Mouse (Mus musculus) gastrocnemius, postnatal 14 days (tissue): Measurements from ENCODE around the gene Pf4. TPM values are rescaled to one million over a fixed set of nuclear protein-coding genes. Genes with fewer than 3 reads are reported as not detected.
"Not testable (repeated sequence)": the region's sequence is repeated elsewhere in the genome, so short reads cannot be mapped to it uniquely, and the experiment has no call there.

Experiments
- DNase-seq: peaks from one replicate; pipeline ENCODE4 v3.0.0; 2021; ENCODE audit warnings: mixed read lengths
- intact Hi-C: fragments of 180-260 bp; cut with DNase I; formaldehyde crosslinking; loops from one replicate; pipeline ENCODE4 v1.15.1; 2025; ENCODE audit warnings: low total_unique reads
- microRNA-seq, 2 experiments: library from miRNA; unstranded; fragments of <30 nt; microRNA quantifications; one replicate each; pipeline ENCODE4 v1.2.0; 2021
- total RNA-seq, 2 experiments: library from RNA; stranded (reverse); gene quantifications; 2 replicates each; pipeline ENCODE4 v1.2.3; 2021

Gene Pf4
- total RNA-seq, 2 experiments from 2014 or later, result 18.7 to 23.7 TPM

DNA sequence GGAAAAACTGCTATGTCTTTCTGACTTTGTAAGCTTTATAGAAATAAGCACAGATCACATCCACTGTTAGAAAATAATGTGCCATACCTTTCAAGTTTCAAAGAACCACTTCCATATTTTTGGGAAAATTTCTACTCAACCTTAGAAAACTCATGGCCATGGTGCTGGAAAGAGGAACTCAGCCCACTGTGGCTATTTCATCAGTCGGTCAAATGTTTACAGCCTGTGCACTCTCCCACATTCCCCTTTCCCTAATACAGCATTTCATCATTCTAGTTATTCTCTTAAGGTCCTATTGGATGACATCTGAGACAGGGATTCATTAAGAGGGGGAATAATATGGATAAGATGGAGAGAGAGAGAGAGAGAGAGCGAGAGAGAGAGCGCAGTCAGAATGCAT lies 11.5 kb downstream of the Pf4 start:
- DNase-seq, result no peak
- intact Hi-C loops, result no loop called here

DNA sequence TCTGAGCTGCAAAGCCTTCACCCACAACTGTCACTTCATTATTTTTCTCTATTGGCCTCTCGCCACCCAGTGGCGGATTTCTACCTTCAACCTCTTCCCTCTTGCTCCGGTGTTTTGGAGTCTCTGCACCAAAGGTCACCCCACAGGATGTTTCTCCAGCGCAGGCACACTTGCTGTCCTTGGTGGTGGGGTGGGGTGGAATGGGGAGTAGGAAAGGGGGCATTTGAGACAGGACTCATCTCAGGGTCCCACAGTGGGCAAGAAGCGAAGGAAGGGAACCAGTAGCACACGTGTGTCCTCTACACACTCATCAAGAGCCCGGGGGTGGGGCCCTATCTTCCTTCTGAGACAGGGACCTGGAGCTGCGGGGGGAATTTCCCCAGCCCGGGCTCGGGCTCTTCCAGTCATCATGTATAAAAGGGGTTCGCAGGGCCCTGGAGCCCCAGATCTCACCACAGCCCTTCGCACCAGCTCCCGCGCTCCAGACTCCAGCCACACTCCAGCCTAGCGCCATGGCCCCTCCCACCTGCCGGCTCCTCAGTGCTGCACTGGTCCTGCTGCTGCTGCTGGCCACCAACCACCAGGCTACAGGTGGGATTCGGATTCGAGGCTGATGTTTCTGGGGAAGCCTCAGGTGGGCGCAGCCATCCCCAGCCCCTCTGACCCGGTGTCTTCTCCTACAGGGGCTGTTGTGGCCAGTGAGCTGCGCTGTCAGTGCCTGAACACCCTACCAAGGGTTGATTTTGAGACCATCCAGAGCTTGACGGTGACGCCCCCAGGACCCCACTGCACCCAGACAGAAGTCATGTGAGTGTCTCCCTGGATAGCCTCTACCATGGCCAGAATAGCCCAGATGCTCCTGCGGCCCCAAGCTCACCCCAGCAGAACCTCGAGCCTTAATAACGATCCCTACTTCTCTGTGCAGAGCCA lies 13.7 kb downstream of the Pf4 start, which contains the start of gene Cxcl3:
Gene Cxcl3, plus strand, starts transcription at position 445 of the 930 bp plus-strand sequence.
- intact Hi-C loops, result loop anchor here (5.0 kb wide), 1 partner anchor 124 kb away; no protein-coding TSS in a partner anchor
- no peak for DNase-seq

DNA sequence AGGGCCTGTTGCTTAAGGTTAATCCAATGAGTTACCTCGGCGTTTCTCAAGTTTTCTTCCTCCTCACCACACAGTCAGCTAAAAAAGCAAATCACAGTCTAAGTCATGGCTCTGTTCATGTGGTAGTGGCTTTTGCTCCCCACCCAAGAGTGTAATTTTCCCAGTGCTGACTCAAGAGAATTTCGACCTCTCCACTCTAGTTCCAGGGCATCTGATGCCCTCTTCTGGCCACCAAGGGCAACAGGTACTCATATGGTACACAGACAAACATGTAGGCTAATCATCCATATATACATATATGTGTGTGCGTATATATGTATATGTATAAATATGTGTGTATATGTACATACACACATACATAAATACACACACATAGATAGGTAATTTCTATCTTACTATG lies 15.9 kb downstream of the Pf4 start:
- intact Hi-C loops, result loop anchor here (5.0 kb wide), 1 partner anchor 126 kb away; no protein-coding TSS in a partner anchor
- DNase-seq, result no peak

DNA sequence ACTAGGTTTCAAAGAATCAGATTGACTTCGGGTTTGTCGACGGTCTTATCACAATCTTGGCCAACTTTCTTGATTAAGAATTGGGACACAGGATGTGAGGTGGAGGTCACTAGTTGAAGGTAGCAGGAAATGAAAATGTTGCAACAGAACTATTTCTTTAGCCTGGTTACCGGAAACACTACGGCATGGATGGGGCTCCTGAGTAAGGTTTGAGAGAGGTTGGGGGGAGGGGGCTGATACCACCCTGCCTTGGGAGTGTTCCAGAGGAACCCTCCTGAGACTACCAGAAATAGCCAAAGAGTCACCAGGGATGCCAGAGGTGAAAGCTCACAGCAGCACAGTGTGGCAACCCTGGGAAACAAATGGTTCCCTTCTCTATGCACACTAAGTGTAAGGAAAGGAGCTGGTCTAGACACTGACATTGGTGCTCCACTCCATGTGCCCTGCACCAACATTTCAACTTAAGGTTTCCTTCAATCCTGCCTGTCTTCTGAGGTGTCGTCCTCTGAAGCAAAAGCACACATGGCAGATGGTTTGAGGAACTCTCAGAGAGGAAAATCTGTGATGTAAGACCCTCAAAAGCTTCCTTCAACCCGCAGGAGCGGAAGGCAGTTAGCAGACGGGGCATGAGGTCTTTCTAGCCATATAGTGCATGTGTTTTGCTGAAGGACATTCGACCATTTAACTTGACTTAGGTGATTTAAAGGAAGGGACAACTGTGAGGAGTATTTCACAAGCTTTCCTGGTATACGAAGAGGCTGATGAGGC lies 17.3 kb downstream of the Pf4 start:
- DNase-seq, result no peak
- intact Hi-C loops, result loop anchor here (5.0 kb wide), 1 partner anchor 127 kb away; no protein-coding TSS in a partner anchor

DNA sequence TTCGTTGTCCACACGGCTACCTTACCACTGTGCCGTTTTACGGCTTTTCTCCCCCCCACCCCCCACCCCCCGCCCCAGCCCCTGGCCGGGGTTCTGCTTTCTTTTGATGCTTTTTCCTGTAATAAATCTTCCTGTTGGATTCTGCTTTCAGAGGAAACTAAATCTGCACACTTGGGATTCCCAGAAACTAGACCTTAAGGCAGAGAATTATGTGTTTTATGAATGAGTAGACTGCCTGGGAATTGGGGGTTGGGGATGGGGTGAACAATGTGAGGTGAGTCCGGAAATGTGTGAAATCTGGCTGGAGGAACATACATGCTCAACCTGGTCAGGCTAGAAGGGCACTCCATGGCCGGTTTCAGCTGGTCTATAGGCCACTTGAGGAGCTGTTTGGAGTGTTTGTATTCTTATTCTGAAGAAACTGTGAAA lies 17.9 kb downstream of the Pf4 start:
- intact Hi-C loops, result no loop called here
- DNase-seq, result no peak

DNA sequence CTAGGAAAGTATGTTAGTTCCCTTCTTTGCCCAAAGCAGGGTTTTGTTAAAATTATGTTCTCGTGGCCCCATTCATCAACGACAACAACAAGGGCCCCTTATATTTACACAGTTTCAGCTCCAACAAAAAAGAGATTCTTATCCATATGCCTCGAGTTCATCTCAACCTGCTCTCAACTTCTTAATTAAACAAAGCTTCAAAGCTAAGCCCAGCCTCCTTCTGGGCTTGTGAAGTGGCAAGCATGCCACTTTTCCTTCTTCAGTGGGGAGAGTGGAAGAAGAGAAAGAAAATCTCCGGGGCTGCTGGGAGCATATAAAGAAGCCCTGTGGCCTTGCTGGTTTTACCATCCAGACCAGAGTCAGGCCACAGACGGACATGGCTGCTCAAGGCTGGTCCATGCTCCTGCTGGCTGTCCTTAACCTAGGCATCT lies 22.0 kb downstream of the Pf4 start, which contains the start of gene Cxcl15:
Gene Cxcl15, plus strand, starts transcription at position 340 of the 431 bp plus-strand sequence.
- no peak for DNase-seq

DNA sequence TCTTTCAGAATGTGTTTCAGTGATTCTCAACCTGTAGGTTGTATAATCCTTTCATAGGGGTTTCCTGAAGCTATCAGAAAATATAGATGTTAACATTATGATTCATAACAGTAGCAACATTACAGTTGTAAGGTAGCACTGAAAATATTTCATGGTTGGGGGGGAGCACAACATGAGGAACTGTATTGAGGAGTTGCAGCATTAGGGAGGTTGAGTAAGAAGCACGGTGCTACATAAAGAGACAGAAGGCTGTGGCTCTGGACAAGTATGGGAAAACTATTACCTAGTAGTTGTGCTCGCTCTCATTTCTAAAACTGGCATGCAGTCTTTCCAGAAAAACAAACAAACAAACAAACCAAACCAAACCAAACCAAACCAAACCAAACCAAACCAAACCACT lies 23.2 kb downstream of the Pf4 start:
- intact Hi-C loops, DNase-seq: not testable (repeated sequence)

More for the DNA sequence above, 22.0 kb downstream of the Pf4 start, which contains the start of gene Cxcl15:
- intact Hi-C loops, result no loop called here

DNA sequence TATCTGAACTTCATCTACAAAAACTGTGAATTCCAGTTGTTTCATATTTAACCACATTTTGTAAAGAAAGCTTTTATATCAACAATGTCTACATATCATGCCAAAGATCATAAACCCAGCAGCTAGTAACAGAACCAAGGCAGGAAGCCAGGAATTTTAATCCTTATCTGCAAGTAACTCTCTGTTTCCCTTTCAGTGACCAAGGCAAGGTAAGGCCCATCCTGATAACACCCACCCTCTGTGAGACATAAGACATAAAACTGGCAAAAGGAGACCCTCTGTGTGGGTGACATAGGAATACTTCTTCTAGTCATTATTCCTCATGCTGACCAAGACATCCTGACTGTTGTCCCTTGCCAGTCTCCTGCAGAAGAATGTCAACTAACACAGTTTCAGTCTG lies 32.3 kb downstream of the Pf4 start:
- no peak for DNase-seq
- intact Hi-C loops, result no loop called here

DNA sequence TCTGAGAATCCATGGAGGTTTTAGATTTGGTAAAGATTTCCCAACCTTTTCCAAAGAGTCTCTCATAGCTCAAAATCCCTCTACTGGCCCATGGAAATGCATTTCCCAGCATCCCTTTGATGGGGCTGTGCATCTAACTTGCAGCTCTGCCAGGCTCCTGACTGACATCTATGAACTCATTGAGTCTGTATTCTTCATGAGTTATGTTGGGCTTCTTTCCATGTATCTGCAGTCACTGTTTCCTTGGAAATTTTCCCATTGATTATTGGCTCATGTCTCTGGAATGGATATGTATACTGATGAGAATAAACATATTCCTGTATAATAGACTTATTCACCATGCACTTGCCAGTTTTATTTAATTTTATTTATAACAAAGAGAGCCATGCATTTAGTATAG lies 33.8 kb downstream of the Pf4 start:
- intact Hi-C loops, result no loop called here
- DNase-seq, result no peak

DNA sequence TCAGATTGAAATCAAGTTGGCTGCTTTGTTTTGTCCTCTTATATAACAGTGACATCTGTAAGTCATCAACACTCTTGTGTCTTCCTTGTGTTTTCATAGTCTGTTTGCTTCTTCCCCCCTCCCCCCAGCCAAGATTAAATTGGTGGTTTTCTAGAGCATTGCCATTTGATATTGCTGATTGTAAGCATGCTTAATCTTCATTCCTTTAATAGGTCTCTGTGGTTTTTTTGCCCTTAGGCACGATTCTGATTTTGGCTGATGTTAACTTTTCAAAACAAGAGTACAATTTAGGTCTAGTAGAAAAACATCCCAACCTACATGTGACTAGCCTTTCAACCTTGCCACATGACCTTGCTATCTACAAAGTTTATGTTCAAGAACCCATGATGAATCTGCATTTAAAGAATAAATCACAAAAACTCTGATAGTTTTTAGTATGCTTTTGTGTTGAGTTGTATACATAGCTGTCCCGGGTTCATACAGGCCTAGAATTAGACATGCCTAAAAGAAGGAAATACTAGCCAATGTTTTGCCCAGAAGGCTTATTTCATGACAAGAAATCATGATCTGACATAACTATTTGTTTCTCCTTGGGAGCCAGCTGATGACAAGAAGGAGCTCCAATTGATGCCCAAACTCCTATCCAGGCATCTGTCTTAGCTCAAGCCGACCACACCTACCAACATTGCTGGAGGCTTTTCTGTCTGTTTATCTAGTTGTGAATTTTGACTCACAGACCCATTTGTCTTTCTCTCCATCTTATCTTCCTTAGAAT lies 35.1 kb downstream of the Pf4 start:
- intact Hi-C loops, result no loop called here
- no peak for DNase-seq

DNA sequence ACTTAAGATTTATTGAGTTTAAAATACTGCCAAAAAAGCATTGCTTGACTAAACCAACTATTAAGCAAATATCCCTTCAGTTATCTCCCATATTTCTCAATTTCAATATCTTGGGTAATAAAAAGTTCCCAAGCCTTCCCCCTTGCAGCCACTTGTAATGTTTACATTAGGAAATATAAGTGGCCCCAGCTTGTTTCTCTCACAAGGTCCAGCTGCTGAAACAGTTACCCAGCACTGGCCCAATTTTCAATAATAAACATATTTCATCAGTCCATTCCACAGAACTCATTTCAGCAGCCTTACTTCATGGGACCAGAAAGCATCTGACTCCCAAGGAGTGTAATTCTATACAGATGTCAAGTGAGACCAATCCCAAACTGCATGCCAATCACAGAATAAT lies 47.5 kb downstream of the Pf4 start:
- DNase-seq, result no peak
- intact Hi-C loops, result no loop called here

Small RNA genes lying within 50 kb of the gene (microRNA-seq; reads per million reads assigned to microRNA genes)
- gene Gm24322, result 0 reads per million in 2 experiments

Other genes with a start within 250 kb of the Pf4 start
- gene 5830473C10Rik, start 211.3 kb upstream of the Pf4 start, total RNA-seq, result not detected
- gene Rassf6, start 131.8 kb upstream of the Pf4 start, total RNA-seq, result not detected
- not detected for gene Cxcl5, start 13.1 kb upstream of the Pf4 start, total RNA-seq
- gene Ppbp, start 3.9 kb upstream of the Pf4 start, total RNA-seq, result 1 to 10 TPM in 1 of 2 experiments, under 1 TPM in 1; 0.42 to 1.3 TPM
- gene Cxcl3, start 13.7 kb downstream of the Pf4 start, total RNA-seq, result not detected
- gene Cxcl15, start 22.1 kb downstream of the Pf4 start, total RNA-seq, result not detected
- gene Cxcl1, start 118.8 kb downstream of the Pf4 start, total RNA-seq, result under 1 TPM in 1 of 2 experiments, not detected in 1; 0.11 TPM
- gene Cxcl2, start 131.4 kb downstream of the Pf4 start, total RNA-seq, result not detected
- 10 to 100 TPM in 1 of 2 experiments, 1 to 10 TPM in 1; 8.2 to 10.1 TPM for gene Mthfd2l, start 158.7 kb downstream of the Pf4 start, total RNA-seq